Mouse (Mus musculus): Measurements from ENCODE around the gene Olfr279.
"Not testable (repeated sequence)": the region's sequence is repeated elsewhere in the genome, so short reads cannot be mapped to it uniquely, and the experiment has no call there.

Gene Olfr279

GRCm38 (mm10) chr15:98509387-98509786 lies 17.2 kb downstream of the Olfr279 start:
- in situ Hi-C loops (cut with MboI; ENCODE audit: low pct_unique_long_range_greater_than_20kb in 1 of 2, low sequenced_read_pairs in 2 of 2, unreplicated experiment in 1 of 2), result no loop called here

GRCm38 (mm10) chr15:98510438-98511385 lies 18.5 kb downstream of the Olfr279 start:
- in situ Hi-C loops (cut with MboI; ENCODE audit: low pct_unique_long_range_greater_than_20kb in 1 of 2, low sequenced_read_pairs in 2 of 2, unreplicated experiment in 1 of 2), result no loop called here

- in situ Hi-C loops (cut with MboI; ENCODE audit: low pct_unique_long_range_greater_than_20kb in 1 of 2, low sequenced_read_pairs in 2 of 2, unreplicated experiment in 1 of 2), result no loop called here
These were observed 19.3 kb downstream of the Olfr279 start for GRCm38 (mm10) chr15:98511386-98511928.

- in situ Hi-C loops (cut with MboI; ENCODE audit: low pct_unique_long_range_greater_than_20kb in 1 of 2, low sequenced_read_pairs in 2 of 2, unreplicated experiment in 1 of 2), result no loop called here
These were observed 20.0 kb downstream of the Olfr279 start for GRCm38 (mm10) chr15:98512232-98512631.

- in situ Hi-C loops (cut with MboI; ENCODE audit: low pct_unique_long_range_greater_than_20kb in 1 of 2, low sequenced_read_pairs in 2 of 2, unreplicated experiment in 1 of 2), result no loop called here
These were observed 20.7 kb downstream of the Olfr279 start for GRCm38 (mm10) chr15:98512799-98513321.

- in situ Hi-C loops (cut with MboI; ENCODE audit: low pct_unique_long_range_greater_than_20kb in 1 of 2, low sequenced_read_pairs in 2 of 2, unreplicated experiment in 1 of 2), result not testable (repeated sequence)
These were observed 21.5 kb downstream of the Olfr279 start for GRCm38 (mm10) chr15:98513676-98514075.

GRCm38 (mm10) chr15:98514146-98514545 lies 21.9 kb downstream of the Olfr279 start:
- in situ Hi-C loops (cut with MboI; ENCODE audit: low pct_unique_long_range_greater_than_20kb in 1 of 2, low sequenced_read_pairs in 2 of 2, unreplicated experiment in 1 of 2), result no loop called here

- in situ Hi-C loops (cut with MboI; ENCODE audit: low pct_unique_long_range_greater_than_20kb in 1 of 2, low sequenced_read_pairs in 2 of 2, unreplicated experiment in 1 of 2), result not testable (repeated sequence)
These were observed 22.6 kb downstream of the Olfr279 start for GRCm38 (mm10) chr15:98514845-98515244.

- in situ Hi-C loops (cut with MboI; ENCODE audit: low pct_unique_long_range_greater_than_20kb in 1 of 2, low sequenced_read_pairs in 2 of 2, unreplicated experiment in 1 of 2), result no loop called here
These were observed 25.5 kb downstream of the Olfr279 start for GRCm38 (mm10) chr15:98517380-98518355.

GRCm38 (mm10) chr15:98521245-98521644 lies 29.0 kb downstream of the Olfr279 start:
- in situ Hi-C loops (cut with MboI; ENCODE audit: low pct_unique_long_range_greater_than_20kb in 1 of 2, low sequenced_read_pairs in 2 of 2, unreplicated experiment in 1 of 2), result no loop called here

GRCm38 (mm10) chr15:98526057-98526456 lies 33.9 kb downstream of the Olfr279 start:
- in situ Hi-C loops (cut with MboI; ENCODE audit: low pct_unique_long_range_greater_than_20kb in 1 of 2, low sequenced_read_pairs in 2 of 2, unreplicated experiment in 1 of 2), result no loop called here

GRCm38 (mm10) chr15:98527056-98527771 lies 35.0 kb downstream of the Olfr279 start:
- in situ Hi-C loops (cut with MboI; ENCODE audit: low pct_unique_long_range_greater_than_20kb in 1 of 2, low sequenced_read_pairs in 2 of 2, unreplicated experiment in 1 of 2), result no loop called here

- in situ Hi-C loops (cut with MboI; ENCODE audit: low pct_unique_long_range_greater_than_20kb in 1 of 2, low sequenced_read_pairs in 2 of 2, unreplicated experiment in 1 of 2), result no loop called here
These were observed 35.9 kb downstream of the Olfr279 start for GRCm38 (mm10) chr15:98528066-98528563.

GRCm38 (mm10) chr15:98532281-98532680 lies 40.1 kb downstream of the Olfr279 start:
- in situ Hi-C loops (cut with MboI; ENCODE audit: low pct_unique_long_range_greater_than_20kb in 1 of 2, low sequenced_read_pairs in 2 of 2, unreplicated experiment in 1 of 2), result no loop called here

GRCm38 (mm10) chr15:98533035-98533531 lies 40.9 kb downstream of the Olfr279 start:
- in situ Hi-C loops (cut with MboI; ENCODE audit: low pct_unique_long_range_greater_than_20kb in 1 of 2, low sequenced_read_pairs in 2 of 2, unreplicated experiment in 1 of 2), result no loop called here

GRCm38 (mm10) chr15:98533881-98534627 lies 41.9 kb downstream of the Olfr279 start, which contains the start of gene Kansl2:
TSS of gene Kansl2 (minus strand) at chr15:98534264.
- in situ Hi-C loops (cut with MboI; ENCODE audit: low pct_unique_long_range_greater_than_20kb in 1 of 2, low sequenced_read_pairs in 2 of 2, unreplicated experiment in 1 of 2), result no loop called here

- in situ Hi-C loops (cut with MboI; ENCODE audit: low pct_unique_long_range_greater_than_20kb in 1 of 2, low sequenced_read_pairs in 2 of 2, unreplicated experiment in 1 of 2), result no loop called here
These were observed 43.7 kb downstream of the Olfr279 start for GRCm38 (mm10) chr15:98535921-98536320.
